Mouse (Mus musculus) spleen, adult 2 months (tissue): ENCODE measurements around the gene Hivep3.

ENCODE experiments used
- CTCF ChIP-seq: fragments of 200-500 bp; IDR thresholded peaks from 2 replicates; pipeline ENCODE4 v1.5.1; 2011; ENCODE audit warnings: mild to moderate bottlenecking, inconsistent platforms; ENCODE audit not compliant: insufficient read depth, insufficient read length, insufficient replicate concordance; ENCODE audit errors: extremely low read depth
- POLR2A ChIP-seq: fragments of 200-500 bp; IDR thresholded peaks from 2 replicates; pipeline ENCODE4 v1.6.1; 2011; ENCODE audit warnings: low read depth, low read length, inconsistent platforms

- TF ChIP-seq POLR2A (no peak), CTCF (no peak)
These were observed 212.8 kb downstream of the Hivep3 start for GRCm38 (mm10) chr4:119946224-119946887.
